Mouse (Mus musculus) heart, embryonic 11.5 days (tissue): ENCODE results near the gene Zfp467. TPM values are rescaled to one million over a fixed set of nuclear protein-coding genes. Genes with fewer than 3 reads are reported as not detected.

ENCODE experiments used
- ATAC-seq: fragments of 200-750 bp; cut with Nextera tagmentation; replicated peaks from 2 replicates; pipeline ENCODE4 v1.8.0; 2017; ENCODE audit warnings: moderate library complexity; ENCODE audit not compliant: insufficient number of reproducible peaks, low FRiP score, low TSS enrichment
- H3K27ac ChIP-seq: fragments of 300-500 bp; sonication (generic); 2 replicates; pipeline ENCODE4 v1.5.1; 2014; ENCODE audit warnings: mild to moderate bottlenecking, low read depth, low read length
- H3K27me3 ChIP-seq: fragments of 300-500 bp; sonication (generic); 2 replicates; pipeline ENCODE4 v1.6.1; 2014; ENCODE audit warnings: mild to moderate bottlenecking, low read length, mixed read lengths; ENCODE audit not compliant: control insufficient read depth, insufficient read depth
- H3K36me3 ChIP-seq: fragments of 300-500 bp; sonication (generic); 2 replicates; pipeline ENCODE4 v1.6.1; 2014; ENCODE audit warnings: mild to moderate bottlenecking, low read length, moderate library complexity, mixed read lengths; ENCODE audit not compliant: control insufficient read depth, insufficient read depth
- H3K4me1 ChIP-seq: fragments of 300-500 bp; sonication (generic); 2 replicates; pipeline ENCODE4 v1.6.1; 2014; ENCODE audit warnings: low read length; ENCODE audit not compliant: control insufficient read depth, insufficient read depth
- H3K4me2 ChIP-seq: fragments of 300-500 bp; sonication (generic); 2 replicates; pipeline ENCODE4 v1.6.1; 2014; ENCODE audit warnings: mild to moderate bottlenecking, moderate library complexity
- H3K4me3 ChIP-seq: fragments of 300-500 bp; sonication (generic); 2 replicates; pipeline ENCODE4 v1.5.1; 2014; ENCODE audit warnings: low read depth, low read length
- H3K9ac ChIP-seq: fragments of 300-500 bp; sonication (generic); 2 replicates; pipeline ENCODE4 v1.6.1; 2014; ENCODE audit warnings: mild to moderate bottlenecking, low read depth, low read length, moderate library complexity
- H3K9me3 ChIP-seq: fragments of 300-500 bp; sonication (generic); replicated peaks from 2 replicates; pipeline ENCODE4 v1.6.1; 2016; ENCODE audit warnings: low read length; ENCODE audit not compliant: control insufficient read depth
- WGBS: fragments of 180-500 bp; shearing (Covaris S2); extraction: QIAGEN DNeasy Blood & Tissue Kit; methylation state at CpG from one replicate; pipeline ENCODE4 v1.1.7; 2014; ENCODE audit not compliant: insufficient replicate concordance; 5-methylcytosine and 5-hydroxymethylcytosine counted together
- polyA plus RNA-seq: library from polyadenylated mRNA; unstranded; fragments of >200 nt; fragmentation: Nextera tagmentation; extraction: Ambion mirVana; gene quantifications from 2 replicates; pipeline ENCODE4 v1.2.1, GENCODE M21; 2014

Zfp467 gene
- polyA plus RNA-seq, 1 experiment from 2014 or later = 17.8 TPM

DNA sequence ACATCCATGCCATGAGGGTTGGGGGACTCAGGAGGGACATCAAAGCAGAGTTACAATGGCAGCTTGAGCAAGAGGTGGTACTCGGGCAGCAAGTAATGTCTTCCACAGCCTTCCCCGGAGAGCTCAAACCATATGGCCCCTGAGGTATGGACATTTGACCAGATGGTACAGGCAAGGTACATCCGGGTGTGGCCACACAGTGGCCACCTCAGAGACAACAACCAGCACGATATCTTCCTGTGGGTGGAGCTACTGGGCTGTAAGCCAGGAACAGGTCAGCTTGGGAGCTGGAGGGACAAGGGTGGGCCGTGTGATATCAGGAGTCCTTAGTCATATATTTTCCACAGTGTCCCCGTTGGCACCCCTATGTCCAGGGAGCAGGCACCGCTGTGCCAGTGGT lies 21.9 kb upstream of the Zfp467 start:
- no peak overlapping the region for H3K4me3 ChIP-seq
- H3K9ac ChIP-seq = no peak overlapping the region
- H3K9me3 ChIP-seq = no peaks in the 10 kb centered on the region
- no peak overlapping the region for H3K4me2 ChIP-seq
- no peaks in the 10 kb centered on the region for H3K4me1 ChIP-seq
- no peaks in the 10 kb centered on the region for H3K36me3 ChIP-seq
- ATAC-seq = no peak
- H3K27ac ChIP-seq = no peak overlapping the region
- H3K27me3 ChIP-seq = no peaks in the 10 kb centered on the region
- WGBS = 69% methylated on average over 7 of the region's 7 CpGs

DNA sequence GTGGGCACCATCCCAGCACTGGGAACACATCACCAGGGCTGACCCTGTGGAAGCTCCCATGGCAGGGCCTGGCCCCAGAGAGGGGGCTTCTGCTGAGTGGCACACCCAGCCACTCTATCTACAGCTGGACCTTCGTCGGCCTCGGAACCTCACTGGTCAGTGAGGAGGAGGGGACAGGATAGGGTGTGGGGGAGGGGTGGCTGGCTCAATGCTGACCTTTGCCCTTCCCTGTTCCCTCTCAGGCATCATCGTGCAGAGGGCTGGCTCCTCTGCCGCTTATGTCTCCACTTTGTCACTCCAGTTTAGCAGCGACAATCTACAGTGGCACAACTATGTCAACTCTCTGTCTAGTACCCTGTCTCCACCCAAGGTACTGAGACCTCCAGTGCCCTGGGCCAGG lies 21.1 kb upstream of the Zfp467 start:
- WGBS = 18% methylated on average over 6 of the region's 6 CpGs
- no peak overlapping the region for H3K27ac ChIP-seq
- no peaks in the 10 kb centered on the region for H3K36me3 ChIP-seq
- no peak overlapping the region for H3K9ac ChIP-seq
- no peak overlapping the region for H3K4me3 ChIP-seq
- no peaks in the 10 kb centered on the region for H3K9me3 ChIP-seq
- no peak for ATAC-seq
- no peaks in the 10 kb centered on the region for H3K4me1 ChIP-seq
- H3K27me3 ChIP-seq = 0 out of 2 replicates have a peak, but pooled peaks cover 3% of the 10 kb centered on the region
- H3K4me2 ChIP-seq = no peak overlapping the region

GRCm38 (mm10) chr6:48464966-48465679 lies 19.5 kb upstream of the Zfp467 start:
- WGBS = 87% methylated on average over 13 of the region's 13 CpGs
- 0 out of 2 replicates have a peak, but pooled peaks cover 3% of the 10 kb centered on the region for H3K27me3 ChIP-seq
- H3K9ac ChIP-seq = no peak overlapping the region

GRCm38 (mm10) chr6:48452771-48453170 lies 7.1 kb upstream of the Zfp467 start:
- Histone ChIP-seq H3K36me3 (no peaks in the 10 kb centered on the region), H3K4me1 (peaks cover 2% of the 10 kb centered on the region; the same call in 1 of the 2 replicates), H3K27ac (no peak overlapping the region), H3K4me3 (no peak overlapping the region), H3K4me2 (no peak overlapping the region), H3K9me3 (no peaks in the 10 kb centered on the region), H3K27me3 (0 out of 2 replicates have a peak, but pooled peaks cover 4% of the 10 kb centered on the region), H3K9ac (no peak overlapping the region)
- ATAC-seq = no peak
- WGBS = 80% methylated on average over 3 of the region's 3 CpGs

More at GRCm38 (mm10) chr6:48464966-48465679, 19.5 kb upstream of the Zfp467 start:
- Histone ChIP-seq H3K4me1 (no peaks in the 10 kb centered on the region), H3K27ac (no peak overlapping the region), H3K4me3 (no peak overlapping the region), H3K9me3 (no peaks in the 10 kb centered on the region), H3K36me3 (no peaks in the 10 kb centered on the region), H3K4me2 (no peak overlapping the region)
- no peak for ATAC-seq

DNA sequence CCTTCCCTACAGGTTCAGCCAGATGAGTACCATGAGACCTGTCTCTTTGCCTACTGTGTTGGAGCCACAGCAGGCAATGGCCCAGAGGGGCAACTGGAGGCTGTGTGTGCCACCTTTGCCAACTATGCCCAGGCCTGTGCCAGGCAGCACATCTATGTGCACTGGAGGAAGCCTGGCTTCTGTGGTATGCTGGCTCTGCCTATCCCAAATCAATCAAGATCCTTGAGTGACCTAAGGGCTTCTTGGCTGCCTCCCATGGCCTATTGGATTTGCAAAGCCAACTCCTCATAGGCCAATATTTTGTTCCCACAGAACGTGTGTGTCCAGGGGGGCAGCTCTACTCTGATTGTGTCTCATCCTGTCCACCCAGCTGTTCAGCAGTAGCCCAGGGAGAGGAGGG lies 6.5 kb upstream of the Zfp467 start:
- Histone ChIP-seq H3K9ac (no peak overlapping the region), H3K9me3 (no peaks in the 10 kb centered on the region), H3K4me2 (no peak overlapping the region), H3K27ac (no peak overlapping the region), H3K4me1 (peaks cover 2% of the 10 kb centered on the region; the same call in 1 of the 2 replicates), H3K27me3 (0 out of 2 replicates have a peak, but pooled peaks cover 4% of the 10 kb centered on the region), H3K36me3 (no peaks in the 10 kb centered on the region), H3K4me3 (no peak overlapping the region)
- no peak for ATAC-seq
- WGBS = 50% methylated on average over 1 of the region's 1 CpGs

GRCm38 (mm10) chr6:48448527-48448926 lies 2.9 kb upstream of the Zfp467 start:
- peaks cover 4% of the 10 kb centered on the region; the same call in 1 of the 2 replicates for H3K4me1 ChIP-seq

DNA sequence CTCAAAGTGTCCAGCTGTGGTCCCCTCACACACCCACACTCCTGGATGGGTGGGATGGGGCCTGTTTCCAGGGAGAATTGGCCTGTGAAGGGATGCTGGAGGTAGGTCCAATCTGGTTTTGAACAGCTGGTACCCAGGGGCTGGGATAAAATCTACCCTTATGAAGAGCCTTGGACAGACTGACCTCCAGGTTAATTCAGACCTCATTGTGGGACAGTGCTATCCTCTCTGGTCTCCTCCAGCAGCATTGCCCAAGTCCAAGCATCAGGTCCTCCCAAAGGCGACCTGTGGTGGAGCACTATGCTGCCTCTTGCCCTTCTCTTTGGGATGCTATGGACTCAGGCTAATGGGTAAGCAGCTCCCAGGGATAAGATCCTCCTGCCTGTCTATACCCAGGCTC lies 2.3 kb upstream of the Zfp467 start, which contains the start of gene Sspo:
Gene Sspo (plus strand): TSS at position 301 of the 400 bp plus-strand sequence.
- H3K36me3 ChIP-seq = no peaks in the 10 kb centered on the region
- H3K4me1 ChIP-seq = peaks cover 10% of the 10 kb centered on the region; the same call in 1 of the 2 replicates
- no peaks in the 10 kb centered on the region for H3K27me3 ChIP-seq
- no peak within 1 kb of the TSS for H3K4me3 ChIP-seq
- 78% methylated on average over 1 of the region's 1 CpGs for WGBS
- ATAC-seq = no peak
- H3K9ac ChIP-seq = peak within 1 kb of the TSS; percentile 43; the same call in 1 of the 2 replicates
- peak within 1 kb of the TSS; percentile 43; the same call in 1 of the 2 replicates for H3K27ac ChIP-seq
- H3K9me3 ChIP-seq = no peaks in the 10 kb centered on the region
- H3K4me2 ChIP-seq = no peak within 1 kb of the TSS

More at GRCm38 (mm10) chr6:48448527-48448926, 2.9 kb upstream of the Zfp467 start:
- no peaks in the 10 kb centered on the region for H3K36me3 ChIP-seq
- 0 out of 2 replicates have a peak overlapping the region, but pooled peaks have one; percentile 43 for H3K27ac ChIP-seq
- no peaks in the 10 kb centered on the region for H3K27me3 ChIP-seq
- 51% methylated on average over 7 of the region's 7 CpGs for WGBS
- no peaks in the 10 kb centered on the region for H3K9me3 ChIP-seq
- H3K4me2 ChIP-seq = no peak overlapping the region
- ATAC-seq = no peak
- no peak overlapping the region for H3K4me3 ChIP-seq
- peak overlapping the region; percentile 43; the same call in 1 of the 2 replicates for H3K9ac ChIP-seq

GRCm38 (mm10) chr6:48446896-48447295 lies 1.3 kb upstream of the Zfp467 start:
- Histone ChIP-seq H3K27me3 (no peaks in the 10 kb centered on the region), H3K36me3 (peaks cover 6% of the 10 kb centered on the region), H3K4me2 (no peak overlapping the region), H3K9ac (no peak overlapping the region), H3K27ac (no peak overlapping the region), H3K4me1 (peaks cover 10% of the 10 kb centered on the region; the same call in 1 of the 2 replicates), H3K4me3 (no peak overlapping the region), H3K9me3 (no peaks in the 10 kb centered on the region)
- no peak for ATAC-seq
- 86% methylated on average over 3 of the region's 3 CpGs for WGBS
